Mouse (Mus musculus) testis, adult 2 months (tissue): ENCODE data around the gene Tenm3.

Experiments
- CTCF ChIP-seq: fragments of 200-500 bp; IDR thresholded peaks from 2 replicates; pipeline ENCODE4 v1.5.1; 2012; ENCODE audit warnings: low read depth, mild to moderate bottlenecking, inconsistent platforms, low read length, moderate library complexity; ENCODE audit not compliant: control insufficient read depth, insufficient read depth, insufficient replicate concordance
- POLR2A ChIP-seq: fragments of 200-500 bp; IDR thresholded peaks from 2 replicates; pipeline ENCODE4 v1.6.1; 2012; ENCODE audit warnings: low read depth, mild to moderate bottlenecking, inconsistent platforms, low read length, moderate library complexity; ENCODE audit not compliant: control insufficient read depth

- TF ChIP-seq CTCF (no peak), POLR2A (no peak)
Measured at GRCm38 (mm10) chr8:48417714-48418113, 426.0 kb downstream of the Tenm3 start.
